Mouse (Mus musculus): ENCODE measurements at regions not wholly inside any gene's neighbourhood (a gene's known extent, or its start where the extent isn't known, plus 50 kb on each side); places are given as distances from the start of the nearest gene placed in this dataset.
A peak's percentile ranks its signal among the peaks of the same experiment; 100 is the strongest.

- no peak for TF ChIP-seq MXI1 (IDR thresholded peaks at IDR 0.05; ENCODE audit: low read depth, low read length)
- TF ChIP-seq BHLHE40 (IDR thresholded peaks at IDR 0.05; ENCODE audit: low read depth, low read length) = no peak
- TF ChIP-seq CHD2 (IDR thresholded peaks at IDR 0.05; ENCODE audit: low read length) = no peak
- TF ChIP-seq USF1 (IDR thresholded peaks at IDR 0.05; ENCODE audit: low read depth, low read length) = no peak
- no peak for TF ChIP-seq RCOR1 (conservative IDR thresholded peaks at IDR 0.05; ENCODE audit: low read depth, low read length)
- TF ChIP-seq KAT2A (IDR thresholded peaks at IDR 0.05; ENCODE audit: insufficient replicate concordance, low read length) = no peak
- no peak for TF ChIP-seq MAX (IDR thresholded peaks at IDR 0.05; ENCODE audit: low read length)
- no peak for TF ChIP-seq POLR2AphosphoS2 (IDR thresholded peaks at IDR 0.05; ENCODE audit: low read depth, low read length)
- TF ChIP-seq JUN (IDR thresholded peaks at IDR 0.05; ENCODE audit: insufficient read depth, low read depth, low read length) = no peak
- no peak for TF ChIP-seq ZC3H11A (IDR thresholded peaks at IDR 0.05; ENCODE audit: low read depth, low read length)
- TF ChIP-seq MYC (IDR thresholded peaks at IDR 0.05; ENCODE audit: low read depth, low read length) = no peak
- no peak for TF ChIP-seq E2F4 (IDR thresholded peaks at IDR 0.05; ENCODE audit: insufficient replicate concordance, low read depth, low read length)
- no peak for TF ChIP-seq MEF2A (IDR thresholded peaks at IDR 0.05; ENCODE audit: borderline replicate concordance, low read depth, low read length)
- no peak for TF ChIP-seq CHD1 (IDR thresholded peaks at IDR 0.05; ENCODE audit: low read depth, low read length)
- Histone ChIP-seq H3K27me3 (replicated peaks) (no peaks in the 10 kb centered on the region), H3K79me2 (replicated peaks; ENCODE audit: control insufficient read depth, extremely low read depth, insufficient read depth, poor library complexity, severe bottlenecking) (no peaks in the 10 kb centered on the region), H3K4me2 (ENCODE audit: insufficient read depth, low read depth, poor library complexity, severe bottlenecking) (no peak overlapping the region), H3K36me3 (replicated peaks in 1 of 2; ENCODE audit: control insufficient read depth in 1 of 2, insufficient read depth in 1 of 2, low read length in 1 of 2) (no peaks in the 10 kb centered on the region), H3K4me3 (replicated peaks in 1 of 3; ENCODE audit: low read depth in 2 of 3, low read length in 2 of 3, poor library complexity in 1 of 3) (no peak overlapping the region), H3K27ac (ENCODE audit: insufficient read depth, low read depth) (no peak overlapping the region), H3K4me1 (ENCODE audit: control insufficient read depth in 1 of 2, insufficient read depth in 2 of 2) (peaks cover 0 to 14% of the 10 kb centered on the region in 2 experiments; a peak in 1 of 4 replicates), H3K9ac (ENCODE audit: insufficient read depth, low read depth) (no peak overlapping the region), H3K9me3 (replicated peaks; ENCODE audit: low read length) (no peaks in the 10 kb centered on the region)
- in situ Hi-C loops (cut with MboI; ENCODE audit: low pct_ligation_motif_present, low pct_unique_long_range_greater_than_20kb, low sequenced_read_pairs) (loop anchor here (25.0 kb wide), 1 partner anchor 120 kb away; no protein-coding TSS in a partner anchor), dilution Hi-C loops (cut with MboI; ENCODE audit: extremely low pct_ligation_motif_present, extremely low pct_unique_long_range_greater_than_20kb, low sequenced_read_pairs) (no loop called here)
- DNase-seq (ENCODE audit: extremely low read depth) = no peak
Observed at GRCm38 (mm10) chr6:58757339-58757738, 73.9 kb upstream of the Herc3 start.

- dilution Hi-C loops (cut with MboI; ENCODE audit: extremely low pct_ligation_motif_present, extremely low pct_unique_long_range_greater_than_20kb, low sequenced_read_pairs) (no loop called here), in situ Hi-C loops (cut with MboI; ENCODE audit: low pct_ligation_motif_present, low pct_unique_long_range_greater_than_20kb, low sequenced_read_pairs) (loop anchor here (25.0 kb wide), 1 partner anchor 133 kb away; no protein-coding TSS in a partner anchor)
- H3K9ac ChIP-seq (ENCODE audit: insufficient read depth, low read depth) = no peak overlapping the region
- peak; percentile 77 for DNase-seq (ENCODE audit: extremely low read depth)
- peak overlapping the region; percentile 16; the same call in 1 of the 2 replicates for H3K4me2 ChIP-seq (ENCODE audit: insufficient read depth, low read depth, poor library complexity, severe bottlenecking)
- no peak overlapping the region for H3K4me3 ChIP-seq (replicated peaks in 1 of 3; ENCODE audit: low read depth in 2 of 3, low read length in 2 of 3, poor library complexity in 1 of 3)
- H3K27ac ChIP-seq (ENCODE audit: insufficient read depth, low read depth) = no peak overlapping the region
- TF ChIP-seq POLR2A (IDR thresholded peaks at IDR 0.05; ENCODE audit: low read depth, low read length) (no peak), MEF2A (IDR thresholded peaks at IDR 0.05; ENCODE audit: borderline replicate concordance, low read depth, low read length) (no peak), ZC3H11A (IDR thresholded peaks at IDR 0.05; ENCODE audit: low read depth, low read length) (peak; percentile 71), RAD21 (IDR thresholded peaks at IDR 0.05; ENCODE audit: low read depth, low read length) (peak; percentile 96), PAX5 (IDR thresholded peaks at IDR 0.05; ENCODE audit: low read length) (no peak), MYC (IDR thresholded peaks at IDR 0.05; ENCODE audit: low read depth, low read length) (no peak), CTCF (conservative IDR thresholded peaks at IDR 0.05 in 1 of 2, IDR thresholded peaks at IDR 0.05 in 1 of 2; ENCODE audit: low read depth in 2 of 2, low read length in 2 of 2) (peak; percentile 95 to 97), ETS1 (conservative IDR thresholded peaks at IDR 0.05; ENCODE audit: low read depth, low read length) (no peak), ELF1 (IDR thresholded peaks at IDR 0.05; ENCODE audit: low read depth, low read length) (no peak), SMC3 (IDR thresholded peaks at IDR 0.05; ENCODE audit: low read depth, low read length) (peak; percentile 95), RCOR1 (conservative IDR thresholded peaks at IDR 0.05; ENCODE audit: low read depth, low read length) (no peak), BHLHE40 (IDR thresholded peaks at IDR 0.05; ENCODE audit: low read depth, low read length) (no peak), TBP (conservative IDR thresholded peaks at IDR 0.05; ENCODE audit: low read depth, low read length) (no peak), USF2 (conservative IDR thresholded peaks at IDR 0.05; ENCODE audit: low read depth, low read length) (no peak), NELFE (IDR thresholded peaks at IDR 0.05; ENCODE audit: low read depth, low read length) (no peak), MAFK (IDR thresholded peaks at IDR 0.05; ENCODE audit: insufficient replicate concordance, low read length) (no peak), CHD1 (IDR thresholded peaks at IDR 0.05; ENCODE audit: low read depth, low read length) (no peak), GABPA (IDR thresholded peaks at IDR 0.05; ENCODE audit: insufficient replicate concordance, low read depth, low read length) (no peak), ZKSCAN1 (IDR thresholded peaks at IDR 0.05; ENCODE audit: borderline replicate concordance, low read depth, low read length) (no peak), E2F4 (IDR thresholded peaks at IDR 0.05; ENCODE audit: insufficient replicate concordance, low read depth, low read length) (no peak), MXI1 (IDR thresholded peaks at IDR 0.05; ENCODE audit: low read depth, low read length) (no peak)
- no peaks in the 10 kb centered on the region for H3K79me2 ChIP-seq (replicated peaks; ENCODE audit: control insufficient read depth, extremely low read depth, insufficient read depth, poor library complexity, severe bottlenecking)
- no peaks in the 10 kb centered on the region for H3K4me1 ChIP-seq (ENCODE audit: control insufficient read depth in 1 of 2, insufficient read depth in 2 of 2)
- H3K36me3 ChIP-seq (replicated peaks in 1 of 2; ENCODE audit: control insufficient read depth in 1 of 2, insufficient read depth in 1 of 2, low read length in 1 of 2) = no peaks in the 10 kb centered on the region
- no peaks in the 10 kb centered on the region for H3K9me3 ChIP-seq (replicated peaks; ENCODE audit: low read length)
- no peaks in the 10 kb centered on the region for H3K27me3 ChIP-seq (replicated peaks)
Observed at GRCm38 (mm10) chr6:58770654-58771218, 60.5 kb upstream of the Herc3 start.
